Mouse (Mus musculus) hindbrain, embryonic 10.5 days (tissue): ENCODE results near the gene Ercc5. TPM values are rescaled to one million over a fixed set of nuclear protein-coding genes. Genes with fewer than 3 reads are reported as not detected.

Experiments used
- DNase-seq: peaks from one replicate; pipeline ENCODE4 v3.0.0-alpha.2; 2017; ENCODE audit warnings: low spot score
- H3K27ac ChIP-seq: fragments of 300-500 bp; sonication (generic); 2 replicates; pipeline ENCODE4 v1.5.1; 2016; ENCODE audit warnings: mild to moderate bottlenecking, moderate library complexity
- H3K27me3 ChIP-seq: fragments of 300-500 bp; sonication (generic); 2 replicates; pipeline ENCODE4 v1.6.1; 2016; ENCODE audit warnings: mild to moderate bottlenecking; ENCODE audit not compliant: poor library complexity, insufficient read depth, severe bottlenecking
- H3K36me3 ChIP-seq: fragments of 300-500 bp; sonication (generic); 2 replicates; pipeline ENCODE4 v1.6.1; 2016; ENCODE audit warnings: mild to moderate bottlenecking, moderate library complexity
- H3K4me1 ChIP-seq: fragments of 300-500 bp; sonication (generic); replicated peaks from 2 replicates; pipeline ENCODE4 v1.6.1; 2016; ENCODE audit warnings: mild to moderate bottlenecking
- H3K4me3 ChIP-seq: fragments of 300-500 bp; sonication (generic); 2 replicates; pipeline ENCODE4 v1.5.1; 2016; ENCODE audit warnings: mild to moderate bottlenecking, moderate library complexity
- H3K9me3 ChIP-seq: fragments of 300-500 bp; sonication (generic); 2 replicates; pipeline ENCODE4 v1.6.1; 2016; ENCODE audit warnings: mild to moderate bottlenecking, moderate library complexity
- WGBS: fragments of 180-500 bp; shearing (Covaris S2); methylation state at CpG from one replicate; pipeline ENCODE4 v1.1.7; 2016; 5-methylcytosine and 5-hydroxymethylcytosine counted together
- polyA plus RNA-seq: library from polyadenylated mRNA; unstranded; fragments of >200 nt; fragmentation: Nextera tagmentation; extraction: Ambion mirVana; gene quantifications from 2 replicates; pipeline ENCODE4 v1.2.1, GENCODE M21; 2016

Gene Ercc5
- polyA plus RNA-seq = 26.2 and 27.9 TPM in 2 replicates

- Histone ChIP-seq H3K9me3 (0 out of 2 replicates have a peak, but pooled peaks cover under 1% of the 10 kb centered on the region), H3K27me3 (no peaks in the 10 kb centered on the region), H3K4me3 (peak within 1 kb of the TSS; percentile 67), H3K4me1 (peaks cover 8% of the 10 kb centered on the region; the same call in 1 of the 2 replicates), H3K36me3 (peaks cover 24% of the 10 kb centered on the region), H3K27ac (peak within 1 kb of the TSS; percentile 95)
- peak; percentile 94 for DNase-seq
- WGBS = under 1% methylated on average over 66 of the region's 66 CpGs
Observed at GRCm38 (mm10) chr1:44147563-44148381, at the start of gene Ercc5. Ercc5 (plus strand) TSS chr1:44147744.

- Histone ChIP-seq H3K9me3 (no peaks in the 10 kb centered on the region), H3K4me1 (peaks cover 18% of the 10 kb centered on the region), H3K27me3 (no peaks in the 10 kb centered on the region), H3K27ac (peak overlapping the region; percentile 95), H3K36me3 (peaks cover 44% of the 10 kb centered on the region), H3K4me3 (peak overlapping the region; percentile 84)
- DNase-seq = peak; percentile 55
- under 1% methylated on average over 55 of the region's 55 CpGs for WGBS
Observed at GRCm38 (mm10) chr1:44101448-44102225, 45.9 kb upstream of the Ercc5 start.

GRCm38 (mm10) chr1:44102259-44102717, 45.3 kb upstream of the Ercc5 start, which contains the start of gene Tex30:
Tex30 (minus strand) TSS chr1:44102441.
- under 1% methylated on average over 55 of the region's 55 CpGs for WGBS
- no peaks in the 10 kb centered on the region for H3K27me3 ChIP-seq
- peak within 1 kb of the TSS; percentile 95 for H3K27ac ChIP-seq
- DNase-seq = peak; percentile 96
- peaks cover 18% of the 10 kb centered on the region for H3K4me1 ChIP-seq
- peaks cover 44% of the 10 kb centered on the region for H3K36me3 ChIP-seq
- peak within 1 kb of the TSS; percentile 84 for H3K4me3 ChIP-seq
- H3K9me3 ChIP-seq = no peaks in the 10 kb centered on the region

GRCm38 (mm10) chr1:44102939-44103338, 44.6 kb upstream of the Ercc5 start:
- no peaks in the 10 kb centered on the region for H3K9me3 ChIP-seq
- peaks cover 18% of the 10 kb centered on the region for H3K4me1 ChIP-seq
- H3K27ac ChIP-seq = peak overlapping the region; percentile 95
- H3K4me3 ChIP-seq = peak overlapping the region; percentile 84
- DNase-seq = peak; percentile 10
- peaks cover 44% of the 10 kb centered on the region for H3K36me3 ChIP-seq
- WGBS = 16% methylated on average over 5 of the region's 5 CpGs
- H3K27me3 ChIP-seq = no peaks in the 10 kb centered on the region

- Histone ChIP-seq H3K9me3 (no peaks in the 10 kb centered on the region), H3K27ac (no peak overlapping the region), H3K4me3 (peak overlapping the region; percentile 84), H3K27me3 (no peaks in the 10 kb centered on the region), H3K36me3 (peaks cover 45% of the 10 kb centered on the region), H3K4me1 (peaks cover 18% of the 10 kb centered on the region)
- no peak for DNase-seq
Observed at GRCm38 (mm10) chr1:44117571-44117970, 30.0 kb upstream of the Ercc5 start.

- Histone ChIP-seq H3K36me3 (peaks cover 41% of the 10 kb centered on the region), H3K4me3 (peak within 1 kb of the TSS; percentile 84), H3K27me3 (no peaks in the 10 kb centered on the region), H3K27ac (peak within 1 kb of the TSS; percentile 94), H3K9me3 (no peaks in the 10 kb centered on the region), H3K4me1 (peaks cover 18% of the 10 kb centered on the region)
- under 1% methylated on average over 39 of the region's 39 CpGs for WGBS
- peak; percentile 90 for DNase-seq
Observed at GRCm38 (mm10) chr1:44118239-44119054, 29.1 kb upstream of the Ercc5 start, which contains the start of the genes Kdelc1 and Bivm. Kdelc1 (minus strand) TSS chr1:44118808. Bivm (plus strand) TSS chr1:44118957.

GRCm38 (mm10) chr1:44119201-44120073, 28.1 kb upstream of the Ercc5 start:
- 0% methylated on average over 43 of the region's 43 CpGs for WGBS
- DNase-seq = peak; percentile 88

GRCm38 (mm10) chr1:44120074-44120406, 27.5 kb upstream of the Ercc5 start:
- Histone ChIP-seq H3K9me3 (no peaks in the 10 kb centered on the region), H3K4me3 (peak overlapping the region; percentile 84), H3K4me1 (peaks cover 18% of the 10 kb centered on the region), H3K27me3 (no peaks in the 10 kb centered on the region), H3K27ac (peak overlapping the region; percentile 94), H3K36me3 (peaks cover 40% of the 10 kb centered on the region)
- DNase-seq = no peak
- 4% methylated on average over 6 of the region's 6 CpGs for WGBS

More at GRCm38 (mm10) chr1:44119201-44120073, 28.1 kb upstream of the Ercc5 start:
- Histone ChIP-seq H3K36me3 (peaks cover 40% of the 10 kb centered on the region), H3K9me3 (no peaks in the 10 kb centered on the region), H3K27ac (peak overlapping the region; percentile 94), H3K4me3 (peak overlapping the region; percentile 84), H3K4me1 (peaks cover 18% of the 10 kb centered on the region), H3K27me3 (no peaks in the 10 kb centered on the region)

GRCm38 (mm10) chr1:44122256-44122655, 25.3 kb upstream of the Ercc5 start:
- 90% methylated on average over 3 of the region's 3 CpGs for WGBS
- DNase-seq = no peak
- no peaks in the 10 kb centered on the region for H3K27me3 ChIP-seq
- peaks cover 37% of the 10 kb centered on the region for H3K36me3 ChIP-seq
- H3K4me3 ChIP-seq = no peak overlapping the region
- peaks cover 16% of the 10 kb centered on the region for H3K4me1 ChIP-seq
- H3K9me3 ChIP-seq = no peaks in the 10 kb centered on the region
- H3K27ac ChIP-seq = no peak overlapping the region

- DNase-seq = no peak
- peaks cover under 1% of the 10 kb centered on the region for H3K4me1 ChIP-seq
- peaks cover 56% of the 10 kb centered on the region for H3K36me3 ChIP-seq
- no peak overlapping the region for H3K4me3 ChIP-seq
- no peak overlapping the region for H3K27ac ChIP-seq
- 95% methylated on average over 4 of the region's 4 CpGs for WGBS
- H3K9me3 ChIP-seq = no peaks in the 10 kb centered on the region
- H3K27me3 ChIP-seq = no peaks in the 10 kb centered on the region
Observed at GRCm38 (mm10) chr1:44125590-44125989, 22.0 kb upstream of the Ercc5 start.

- Histone ChIP-seq H3K4me1 (no peaks in the 10 kb centered on the region), H3K36me3 (peaks cover 54% of the 10 kb centered on the region), H3K9me3 (no peaks in the 10 kb centered on the region), H3K27me3 (no peaks in the 10 kb centered on the region), H3K27ac (no peak overlapping the region), H3K4me3 (no peak overlapping the region)
- 88% methylated on average over 4 of the region's 4 CpGs for WGBS
- DNase-seq = no peak
Observed at GRCm38 (mm10) chr1:44129929-44130581, 17.5 kb upstream of the Ercc5 start.
